15 mouse cellular contexts compared by ENCODE assay signal in the genomic region with DNA sequence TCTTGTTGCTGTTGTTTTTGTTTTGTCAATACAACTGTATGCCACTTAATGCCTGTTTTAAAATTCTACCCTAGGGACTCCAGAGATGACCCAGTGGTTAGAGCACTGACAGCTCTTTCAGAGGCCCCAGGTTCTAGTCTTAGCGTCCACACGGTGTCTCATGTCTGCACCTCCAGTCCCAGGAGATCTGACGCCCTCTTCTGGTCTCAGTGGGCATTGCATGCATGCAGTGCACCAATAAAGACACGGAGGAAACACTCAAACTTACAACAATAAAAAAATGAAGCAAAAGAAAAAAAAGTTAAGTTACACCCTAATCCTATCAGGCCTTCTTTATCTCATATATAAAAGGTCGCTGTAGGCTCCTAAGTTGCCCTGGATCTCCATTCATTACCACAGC. TPM values are rescaled to one million over a fixed set of nuclear protein-coding genes. Genes with fewer than 3 reads are reported as not detected.
DNase-seq lines count a peak whose midpoint lies in the region; ATAC-seq and TF ChIP-seq lines count a peak whose summit lies in the region.
"Had no signal": no experiment of that assay in that cellular context is flagged by ENCODE, and none has a peak within 500 bp of the region (broad histone marks: within the 10 kb centered on the region; RNA-seq: fewer than 3 reads in every experiment).

No protein-coding gene starts in this region.

- DNase-seq in cerebellum, postnatal 10 days = peak; percentile 10
- no peak for DNase-seq in cerebellum, postnatal 25 days
- no peak for DNase-seq in liver, adult 2 months (ENCODE audit: extremely low read depth, low read depth, low spot score)
- no peak for DNase-seq in liver
- no peak for DNase-seq in stomach, postnatal 0 days (ENCODE audit: low spot score)
- no peak for DNase-seq in ovary, postnatal 36 days (ENCODE audit: low spot score)
- DNase-seq in left cerebral cortex, adult 18-20 months (ENCODE audit: low spot score in 2 of 2) = no peak
- DNase-seq: cerebellum, adult 18-20 months; right cerebral cortex, postnatal 14 days had no signal

- H3K9ac ChIP-seq in liver, adult 2 months (ENCODE audit: low read depth, low read length) = no peak overlapping the region
- H3K9ac ChIP-seq in ES-Bruce4 (ENCODE audit: low read depth, poor library complexity, severe bottlenecking) = no peak overlapping the region
- H3K9ac ChIP-seq in stomach, postnatal 0 days (ENCODE audit: low read length) = no peak overlapping the region
- H3K9ac ChIP-seq: embryonic facial prominence, embryonic 12.5 days; forebrain, embryonic 15.5 days had no signal

- no peaks in the 10 kb centered on the region for H3K4me1 ChIP-seq in liver, adult 2 months (ENCODE audit: control insufficient read depth, insufficient read depth, low read length)
- peaks cover 2% of the 10 kb centered on the region for H3K4me1 ChIP-seq in ES-Bruce4 (ENCODE audit: control insufficient read depth, insufficient read depth, low read length)
- no peaks in the 10 kb centered on the region for H3K4me1 ChIP-seq in stomach, postnatal 0 days (replicated peaks; ENCODE audit: control insufficient read depth, insufficient read depth)
- H3K4me1 ChIP-seq: embryonic facial prominence, embryonic 12.5 days; forebrain, embryonic 15.5 days had no signal

- no peaks in the 10 kb centered on the region for H3K79me2 ChIP-seq in liver, adult 2 months (ENCODE audit: control insufficient read depth, insufficient read depth, low read length)

- H3K4me2 ChIP-seq in stomach, postnatal 0 days (replicated peaks; ENCODE audit: low read depth) = no peak overlapping the region
- H3K4me2 ChIP-seq: embryonic facial prominence, embryonic 12.5 days; forebrain, embryonic 15.5 days had no signal

- peak; percentile 48 for TF ChIP-seq CTCF in liver, adult 2 months (IDR thresholded peaks at IDR 0.05; ENCODE audit: low read depth, low read length)
- peak; percentile 88 for TF ChIP-seq CTCF in ES-Bruce4 (IDR thresholded peaks at IDR 0.05; ENCODE audit: low read depth, low read length)
- peak; percentile 52 for TF ChIP-seq CTCF in stomach, postnatal 0 days (IDR thresholded peaks at IDR 0.05; ENCODE audit: low read depth)

- no peaks in the 10 kb centered on the region for H3K36me3 ChIP-seq in liver, adult 2 months (ENCODE audit: control insufficient read depth, insufficient read depth, low read length)
- no peaks in the 10 kb centered on the region for H3K36me3 ChIP-seq in ES-Bruce4 (ENCODE audit: control insufficient read depth, insufficient read depth, low read length, poor library complexity, severe bottlenecking)
- H3K36me3 ChIP-seq in stomach, postnatal 0 days (ENCODE audit: control insufficient read depth, insufficient read depth, low read length) = no peaks in the 10 kb centered on the region
- H3K36me3 ChIP-seq: embryonic facial prominence, embryonic 12.5 days; forebrain, embryonic 15.5 days had no signal

- H3K9me3 ChIP-seq in ES-Bruce4 (replicated peaks; ENCODE audit: control insufficient read depth, insufficient read depth, low read length, poor library complexity, severe bottlenecking) = no peaks in the 10 kb centered on the region
- no peaks in the 10 kb centered on the region for H3K9me3 ChIP-seq in stomach, postnatal 0 days (ENCODE audit: control insufficient read depth, low read length)
- H3K9me3 ChIP-seq: embryonic facial prominence, embryonic 12.5 days; forebrain, embryonic 15.5 days had no signal

- H3K27me3 ChIP-seq in liver, adult 2 months (ENCODE audit: control insufficient read depth, insufficient read depth, low read length) = no peaks in the 10 kb centered on the region
- no peaks in the 10 kb centered on the region; the same call in 1 of the 2 replicates for H3K27me3 ChIP-seq in ES-Bruce4 (ENCODE audit: control insufficient read depth, insufficient read depth, low read length, poor library complexity, severe bottlenecking)
- H3K27me3 ChIP-seq in stomach, postnatal 0 days (ENCODE audit: control insufficient read depth, insufficient read depth, low read length) = no peaks in the 10 kb centered on the region
- H3K27me3 ChIP-seq: embryonic facial prominence, embryonic 12.5 days; forebrain, embryonic 15.5 days had no signal

- H3K4me3 ChIP-seq in liver, adult 2 months (ENCODE audit: insufficient read depth, low read depth, low read length) = no peak overlapping the region
- no peak overlapping the region for H3K4me3 ChIP-seq in ES-Bruce4 (ENCODE audit: low read depth, low read length)
- H3K4me3 ChIP-seq in stomach, postnatal 0 days (ENCODE audit: low read depth, low read length) = no peak overlapping the region
- H3K4me3 ChIP-seq: embryonic facial prominence, embryonic 12.5 days; forebrain, embryonic 15.5 days had no signal

- no peak for TF ChIP-seq EP300 in ES-Bruce4 (IDR thresholded peaks at IDR 0.05; ENCODE audit: insufficient read depth, low read depth, low read length)
- no peak for TF ChIP-seq EP300 in stomach, postnatal 0 days (optimal IDR thresholded peaks at IDR 0.05)

- no peak for ATAC-seq in stomach, postnatal 0 days (ENCODE audit: low FRiP score, low TSS enrichment)
- ATAC-seq: forebrain, embryonic 15.5 days; hindbrain, embryonic 16.5 days had no signal

- whole genome bisulfite sequencing in liver, adult 2 months = 57% methylated on average over 5 of the region's 5 CpGs
- WGBS in stomach, postnatal 0 days = 47% methylated on average over 5 of the region's 5 CpGs

- no peak overlapping the region for H3K27ac ChIP-seq in liver, adult 2 months (replicated peaks; ENCODE audit: insufficient read depth, low read depth, low read length)
- no peak overlapping the region for H3K27ac ChIP-seq in ES-Bruce4 (ENCODE audit: insufficient read depth, low read length)
- no peak overlapping the region for H3K27ac ChIP-seq in stomach, postnatal 0 days (replicated peaks)
- H3K27ac ChIP-seq: embryonic facial prominence, embryonic 12.5 days; forebrain, embryonic 15.5 days had no signal

- no peak for TF ChIP-seq POLR2A in liver, adult 2 months (IDR thresholded peaks at IDR 0.05; ENCODE audit: extremely low read depth, insufficient read depth, low read length)
- no peak for TF ChIP-seq POLR2A in ES-Bruce4 (IDR thresholded peaks at IDR 0.05; ENCODE audit: insufficient read depth, low read length)

RNA-seq across cellular contexts. Expression of a gene that starts 31.5 kb away (rescaled TPM):
- not detected in 2 replicates for total RNA-seq in liver, adult 2 months (2014; rRNA removed)
- polyA plus RNA-seq in liver, adult 2 months (2012; rRNA removed) = not detected in 2 replicates
- not detected in 2 replicates for polyA plus RNA-seq in ES-Bruce4 (2011; ENCODE audit: insufficient read depth, insufficient read length, low read depth, missing spikeins)
- not detected in 2 replicates for polyA plus RNA-seq in stomach, postnatal 0 days (2015; fragmentation: Nextera tagmentation; extraction: Ambion mirVana)
- total RNA-seq in left cerebral cortex, adult 18-20 months (2021) = under 1 TPM in 1 of 2 experiments, not detected in 1; 0.37 TPM
- total RNA-seq: heart, adult 8-10 months had no signal
- polyA plus RNA-seq: embryonic facial prominence, embryonic 12.5 days; hindbrain, embryonic 16.5 days; limb, embryonic 11.5 days had no signal

RNA-seq across cellular contexts. Expression of a gene that starts 35.8 kb away (rescaled TPM):
- 0.07 and 0.09 TPM in 2 replicates for total RNA-seq in liver, adult 2 months (2014; rRNA removed)
- polyA plus RNA-seq in liver, adult 2 months (2012; rRNA removed) = not detected in 2 replicates
- polyA plus RNA-seq in ES-Bruce4 (2011; ENCODE audit: insufficient read depth, insufficient read length, low read depth, missing spikeins) = 11.4 and 12.5 TPM in 2 replicates
- 0.89 and 1.1 TPM in 2 replicates for polyA plus RNA-seq in stomach, postnatal 0 days (2015; fragmentation: Nextera tagmentation; extraction: Ambion mirVana)
- 1 to 10 TPM; 1.4 TPM for total RNA-seq in left cerebral cortex, adult 18-20 months (2021)

RNA-seq across cellular contexts. Expression of a gene that starts 47.7 kb away (rescaled TPM):
- total RNA-seq in liver, adult 2 months (2014; rRNA removed) = 0.55 and 7.9 TPM in 2 replicates
- 0.06 and 0.35 TPM in 2 replicates for polyA plus RNA-seq in liver, adult 2 months (2012; rRNA removed)
- polyA plus RNA-seq in ES-Bruce4 (2011; ENCODE audit: insufficient read depth, insufficient read length, low read depth, missing spikeins) = not detected in 2 replicates
- polyA plus RNA-seq in stomach, postnatal 0 days (2015; fragmentation: Nextera tagmentation; extraction: Ambion mirVana) = 0.46 and 0.75 TPM in 2 replicates
- under 1 TPM in 1 of 2 experiments, not detected in 1; 0.21 TPM for total RNA-seq in left cerebral cortex, adult 18-20 months (2021)

Comparison
In these comparisons a context has a peak if more than half of its experiments do, and no peak if none do; other contexts are left out.
1. DNase-seq: peak in cerebellum, postnatal 10 days (2 of 2); none in cerebellum, postnatal 25 days (0 of 2), liver, adult 2 months (single experiment), liver (single experiment), stomach, postnatal 0 days (single experiment), ovary, postnatal 36 days (single experiment) and left cerebral cortex, adult 18-20 months (0 of 2).
2. Peak in every context shown above with its lines, with median percentiles within 50 percentile points of each other: CTCF ChIP-seq.